Mouse (Mus musculus): ENCODE measurements at regions not wholly inside any gene's neighbourhood (a gene's known extent, or its start where the extent isn't known, plus 50 kb on each side); places are given as distances from the start of the nearest gene placed in this dataset.

DNA sequence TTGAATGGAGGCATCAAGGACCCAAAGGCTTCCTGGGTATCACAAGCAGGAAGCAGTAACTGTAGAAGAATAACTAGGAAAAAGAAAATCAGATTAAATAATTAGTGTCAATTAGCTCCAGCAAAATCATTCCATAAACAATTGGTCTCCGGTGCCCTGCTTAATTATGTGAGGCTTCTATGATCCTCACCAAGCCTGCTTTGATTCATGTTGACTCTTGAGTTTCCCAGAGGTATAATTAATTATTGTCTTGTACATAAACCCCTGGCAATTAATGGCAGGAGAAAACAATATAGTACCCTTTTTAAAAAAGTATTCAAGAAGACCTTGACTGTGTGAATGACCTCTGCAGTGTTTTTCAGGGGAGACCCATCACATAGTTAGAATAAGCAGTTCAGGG lies 61.5 kb upstream of the Sp8 start:
- DNase-seq = no peak

DNA sequence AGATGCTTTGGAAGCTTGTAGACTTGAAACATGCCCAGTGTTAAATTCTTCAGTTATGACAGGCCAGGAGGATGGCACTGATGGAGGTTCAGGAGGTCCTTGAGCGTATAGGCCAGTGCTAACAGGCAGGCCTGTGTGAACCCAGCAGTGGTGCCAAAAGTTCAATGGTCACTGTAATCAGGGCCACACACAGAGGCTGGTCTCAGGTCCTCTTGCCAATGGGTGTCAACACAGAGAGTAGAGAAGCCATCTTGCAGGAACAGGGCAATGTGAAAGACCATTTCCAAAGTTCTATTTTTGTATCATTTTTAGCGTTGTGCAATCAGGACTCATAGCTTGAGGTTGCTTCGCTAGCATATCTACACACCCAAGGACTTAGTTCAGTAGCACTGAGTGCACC lies 64.2 kb upstream of the Sp8 start:
- DNase-seq = no peak

DNA sequence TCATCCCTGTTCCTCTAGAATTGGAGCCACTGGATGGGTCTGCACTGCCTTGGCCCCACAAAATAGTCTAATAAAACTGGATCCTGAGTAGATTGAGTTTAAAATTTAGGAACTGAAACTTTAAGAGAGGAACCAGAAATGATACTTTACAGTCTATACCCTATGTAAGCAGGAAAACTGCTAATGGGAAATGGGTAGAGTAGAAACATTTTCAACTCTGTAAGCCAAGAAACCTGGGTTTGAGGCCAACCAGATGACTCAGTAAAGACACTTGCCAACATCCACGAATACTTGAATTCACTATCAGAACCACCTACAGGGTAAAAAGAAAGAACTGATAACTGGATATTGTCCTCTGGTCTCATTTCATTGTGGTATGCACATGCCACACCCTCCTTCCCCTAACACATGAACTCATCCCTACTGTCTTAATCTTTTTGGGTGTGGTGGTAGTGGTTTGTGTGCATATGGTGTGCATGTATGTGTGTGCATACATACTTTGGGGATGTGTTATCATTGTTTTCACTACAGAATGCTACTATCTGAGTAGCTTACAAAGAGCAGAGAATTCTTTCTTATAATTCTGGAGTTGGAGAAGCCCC lies 70.6 kb upstream of the Sp8 start:
- DNase-seq = no peak

DNA sequence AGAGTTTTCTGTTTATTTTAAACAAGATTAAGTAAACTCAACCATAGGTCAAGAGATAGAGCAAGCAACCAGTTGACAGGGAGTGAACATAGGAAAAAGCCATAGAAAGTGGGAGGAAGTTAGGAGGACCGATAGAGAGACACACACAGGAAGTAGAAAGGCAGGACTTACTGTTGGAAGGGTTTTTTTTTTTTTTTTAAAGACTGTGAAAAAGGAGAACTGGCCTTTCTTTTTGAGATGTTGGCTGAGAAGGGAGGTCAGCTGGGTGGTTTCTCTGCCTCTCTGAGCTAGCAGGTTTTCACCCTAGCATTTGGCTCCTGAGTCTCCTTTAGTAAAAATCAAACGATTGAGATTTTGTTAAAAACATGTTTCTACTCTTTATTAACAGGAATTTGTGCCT lies 73.3 kb upstream of the Sp8 start:
- no peak for DNase-seq

DNA sequence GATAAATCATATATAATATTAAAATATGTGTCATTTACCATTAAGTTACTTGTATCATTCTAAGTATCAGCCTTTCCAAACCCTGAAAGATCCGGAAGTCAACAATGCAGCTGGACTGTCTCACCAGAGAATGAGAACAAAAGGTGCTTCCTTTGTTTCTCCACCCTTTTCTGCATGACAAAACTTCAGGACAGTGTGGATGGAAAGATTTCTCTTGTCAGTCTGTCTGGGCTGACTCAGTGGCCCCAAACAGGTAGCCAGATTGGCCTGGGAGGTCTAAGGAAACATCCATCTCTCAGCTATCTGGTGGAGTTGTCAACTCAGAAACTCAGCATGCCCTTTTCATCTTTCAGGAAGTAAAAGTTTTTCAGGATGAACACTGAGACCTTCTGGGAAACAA lies 79.7 kb upstream of the Sp8 start:
- no peak for DNase-seq

DNA sequence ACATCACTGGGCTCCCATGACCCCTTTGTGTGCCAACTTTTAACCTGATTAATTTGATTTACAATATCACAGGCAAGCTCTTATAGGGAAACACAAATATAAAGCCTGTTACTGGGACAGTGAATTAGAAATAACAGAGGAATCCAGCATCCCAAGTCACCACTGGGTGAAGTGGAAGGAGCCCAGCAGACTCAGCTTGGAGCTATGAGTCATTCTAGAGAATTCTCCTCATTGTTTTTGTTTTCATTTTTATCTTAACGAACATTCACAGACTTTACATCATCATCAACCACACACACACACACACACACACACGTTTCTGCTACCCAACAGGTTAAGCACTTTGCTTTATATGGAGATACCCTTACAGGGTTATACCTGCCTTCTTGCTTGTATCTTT lies 92.1 kb upstream of the Sp8 start:
- no peak for DNase-seq

DNA sequence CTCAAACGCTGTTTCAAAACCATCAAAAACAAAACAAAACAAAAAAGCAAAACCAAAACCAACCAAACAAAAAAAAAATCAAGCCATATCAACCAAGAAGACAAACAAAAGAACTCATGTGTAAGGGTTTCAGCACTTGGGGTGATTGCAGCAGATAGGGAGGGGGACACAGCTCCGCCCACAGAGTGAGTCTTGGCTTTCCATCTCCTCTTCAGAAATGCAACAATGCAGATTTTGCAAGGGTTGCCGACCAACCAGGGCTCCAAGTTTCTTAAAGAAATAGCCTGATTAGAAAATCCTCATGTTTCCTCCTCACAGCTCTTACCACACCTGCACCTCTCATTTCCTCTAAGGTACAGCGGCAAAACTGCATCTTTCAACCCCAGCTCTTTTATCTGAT lies 107.0 kb upstream of the Sp8 start:
- no peak for DNase-seq

DNA sequence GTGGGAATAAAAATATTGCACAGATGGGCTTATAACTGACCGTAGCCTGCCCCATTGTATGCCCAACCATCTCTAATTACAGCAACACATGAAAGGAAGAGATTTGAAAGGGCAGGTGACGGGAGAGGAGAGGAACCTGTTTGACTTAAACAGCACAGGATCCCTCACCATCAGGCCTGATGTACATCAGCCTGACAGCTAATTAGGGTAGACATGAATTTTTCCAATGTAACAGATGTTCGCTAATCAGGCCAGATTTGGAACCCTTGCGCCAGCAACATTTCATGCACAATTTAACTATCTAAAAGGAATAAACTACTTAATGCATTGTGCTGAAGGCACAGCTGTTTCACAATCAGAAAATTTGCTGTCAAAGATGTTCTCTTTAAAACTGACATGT lies 120.2 kb upstream of the Sp8 start:
- DNase-seq = peak; percentile 18 to 26

DNA sequence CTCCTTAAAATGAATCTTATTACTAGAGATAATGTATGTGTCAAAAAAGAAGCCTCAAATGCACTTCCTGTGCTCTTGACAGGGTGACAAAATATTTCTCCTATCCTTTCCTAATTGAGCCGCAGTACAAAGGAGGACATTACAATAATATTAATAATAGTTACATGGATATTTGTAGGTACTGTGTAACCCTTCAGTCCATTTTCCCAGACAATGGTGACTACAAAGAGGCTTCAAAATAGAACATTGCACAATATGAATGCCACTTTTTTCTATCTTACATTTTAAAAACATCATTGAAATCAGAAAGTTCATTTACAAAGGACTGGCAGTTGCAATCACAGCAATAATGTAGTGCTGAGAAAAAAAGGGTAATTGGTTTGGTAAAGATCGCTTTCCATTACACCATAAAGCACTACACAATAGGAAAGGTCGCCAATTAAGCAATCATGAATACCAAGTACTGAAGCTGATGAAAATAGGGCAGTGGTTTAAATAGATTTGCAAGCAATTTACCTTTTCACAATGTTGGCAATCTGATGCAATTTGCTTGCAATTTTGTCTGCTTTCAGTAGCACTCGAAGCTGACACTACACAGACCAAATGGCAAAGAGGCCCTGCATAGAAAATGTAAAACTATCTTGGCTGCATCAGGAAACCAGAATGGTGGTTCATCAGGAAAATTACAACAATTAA lies 126.1 kb upstream of the Sp8 start:
- no peak for DNase-seq

DNA sequence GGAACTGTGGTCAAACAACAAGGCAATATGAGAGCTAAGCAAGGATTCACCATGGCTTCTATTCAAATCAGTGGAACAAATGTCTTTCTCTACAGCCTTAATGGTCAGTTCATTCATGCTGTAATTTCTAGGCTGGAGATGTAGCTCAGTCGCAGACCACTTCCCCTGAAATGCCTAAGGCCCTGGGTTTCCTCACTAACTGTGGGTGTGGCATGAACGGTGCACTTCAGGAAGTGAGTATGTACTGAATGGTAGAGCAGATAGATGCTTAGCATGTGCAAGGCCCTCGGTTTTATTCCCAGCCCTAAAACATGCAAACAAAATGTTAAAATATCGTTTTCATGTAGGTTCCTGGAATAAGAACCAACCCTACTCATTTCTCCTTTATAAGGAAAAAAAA lies 129.3 kb upstream of the Sp8 start:
- no peak for DNase-seq

DNA sequence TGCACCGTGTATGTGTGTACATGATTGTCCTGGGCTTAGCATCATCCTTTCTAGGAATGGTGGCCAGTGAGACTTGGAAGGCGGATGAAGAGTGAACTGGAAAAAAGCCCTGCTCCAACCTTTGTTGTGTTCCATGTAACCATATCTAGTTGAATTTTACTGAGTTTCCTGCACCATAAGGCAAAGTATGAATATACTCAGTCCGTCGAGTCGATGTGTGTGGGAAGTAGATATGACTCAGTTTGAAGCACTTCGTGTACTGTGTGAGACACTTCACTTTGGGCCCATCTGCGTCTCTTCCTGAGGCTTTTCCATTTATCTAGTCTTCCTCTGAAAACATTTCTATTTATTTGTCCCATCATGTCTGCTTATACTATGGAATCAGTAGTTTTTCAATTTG lies 139.5 kb upstream of the Sp8 start:
- DNase-seq = no peak

DNA sequence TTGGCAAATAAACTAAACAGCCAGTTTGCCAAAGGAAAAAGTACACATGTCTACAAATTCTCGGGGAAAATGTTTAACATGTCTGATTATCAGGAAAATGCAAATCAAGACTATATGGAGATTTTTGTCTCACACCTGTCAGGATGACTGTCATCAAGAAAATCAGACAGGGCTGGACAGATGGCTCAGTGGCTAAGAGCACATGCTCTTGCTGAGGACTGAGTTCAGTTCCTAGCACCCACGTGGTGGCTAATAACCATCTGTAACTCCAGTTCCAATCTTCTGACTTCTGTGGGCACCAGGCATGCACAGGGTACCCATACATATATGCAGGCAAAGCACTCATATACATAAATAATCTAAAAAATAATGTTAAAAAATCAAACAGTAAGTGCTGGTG lies 141.3 kb upstream of the Sp8 start:
- no peak for DNase-seq

DNA sequence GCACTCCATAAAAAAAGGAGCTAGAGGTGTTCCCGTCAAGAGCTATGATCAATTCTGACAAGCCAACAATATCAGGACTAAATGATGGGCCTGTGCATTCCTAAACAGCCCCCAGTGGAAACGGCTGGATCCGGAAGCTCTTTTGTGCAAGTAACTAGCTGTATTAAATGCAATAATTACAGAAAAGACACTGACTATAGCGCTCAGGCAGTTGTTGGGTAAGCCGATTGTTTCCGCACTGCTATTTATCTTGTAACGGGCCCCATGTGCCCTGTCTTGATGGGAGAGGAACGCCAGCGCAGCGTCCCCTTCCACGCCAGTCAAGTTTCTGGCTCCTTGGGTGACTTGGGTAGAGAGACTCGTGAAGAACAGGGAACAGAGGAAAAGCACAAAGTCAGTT lies 142.4 kb upstream of the Sp8 start:
- DNase-seq = no peak

DNA sequence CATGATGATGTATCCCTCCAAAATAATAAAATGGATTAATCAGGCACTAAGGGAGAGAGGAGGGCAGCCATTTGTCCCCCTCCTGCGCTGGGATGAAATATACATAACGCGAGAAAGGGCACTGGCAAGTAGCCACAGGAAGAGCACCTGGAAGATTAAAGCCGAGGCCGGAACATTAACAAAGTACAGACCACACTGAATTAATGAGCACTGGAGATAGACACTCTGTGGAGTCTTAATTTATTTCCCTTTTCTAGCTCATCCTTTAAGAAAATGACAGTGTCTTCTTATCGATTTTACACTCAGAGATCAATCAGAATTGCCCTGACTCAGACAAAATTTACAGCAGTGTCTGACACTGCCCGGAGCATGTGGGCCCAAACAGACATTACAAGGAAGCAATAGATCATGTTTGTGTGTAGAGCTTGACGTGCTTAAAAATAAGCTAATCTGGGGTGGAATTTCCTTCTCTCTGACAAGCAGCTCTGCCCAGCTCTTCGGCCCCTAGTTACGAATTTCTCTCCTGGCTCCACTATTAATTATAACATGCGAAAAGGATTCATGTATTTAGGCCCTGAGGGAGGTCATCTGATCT lies 143.0 kb upstream of the Sp8 start:
- no peak for DNase-seq

DNA sequence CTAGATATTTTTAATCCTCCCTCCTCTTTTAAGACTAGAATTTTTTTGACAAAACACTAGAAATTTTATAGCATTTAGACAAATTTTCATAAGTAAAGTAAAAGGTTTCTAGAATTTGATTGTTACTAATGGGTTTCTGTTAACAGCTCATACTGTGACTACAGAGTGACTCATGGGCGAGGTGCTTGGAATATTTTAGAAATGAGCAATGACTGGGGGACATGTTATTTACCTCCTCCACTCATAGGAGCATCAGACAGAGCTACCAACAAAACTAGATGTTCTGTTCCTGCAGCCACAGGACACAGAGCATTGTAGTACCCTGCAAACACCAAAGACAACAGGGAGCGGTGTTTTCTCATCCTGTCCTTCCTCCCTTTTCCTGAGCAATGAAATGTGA lies 144.3 kb upstream of the Sp8 start:
- no peak for DNase-seq

DNA sequence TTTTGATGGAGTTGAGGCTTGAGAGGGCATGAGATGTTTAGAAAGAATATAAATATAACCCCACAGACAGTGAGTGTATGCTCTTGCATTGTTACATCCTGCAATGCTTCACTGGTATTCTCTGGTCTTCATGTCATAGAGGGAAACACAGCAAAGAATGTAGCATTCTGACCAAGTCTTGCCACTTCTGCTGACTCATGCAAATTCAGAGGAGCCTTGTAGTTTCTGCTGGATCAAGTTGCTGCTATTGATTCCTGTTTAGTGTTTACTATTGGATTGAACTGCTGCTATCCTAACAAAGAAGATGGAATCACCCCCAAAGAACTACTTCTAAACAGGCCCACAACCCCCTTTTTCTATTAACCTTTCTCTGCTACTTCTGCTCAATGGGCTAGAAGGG lies 148.0 kb upstream of the Sp8 start:
- no peak for DNase-seq

DNA sequence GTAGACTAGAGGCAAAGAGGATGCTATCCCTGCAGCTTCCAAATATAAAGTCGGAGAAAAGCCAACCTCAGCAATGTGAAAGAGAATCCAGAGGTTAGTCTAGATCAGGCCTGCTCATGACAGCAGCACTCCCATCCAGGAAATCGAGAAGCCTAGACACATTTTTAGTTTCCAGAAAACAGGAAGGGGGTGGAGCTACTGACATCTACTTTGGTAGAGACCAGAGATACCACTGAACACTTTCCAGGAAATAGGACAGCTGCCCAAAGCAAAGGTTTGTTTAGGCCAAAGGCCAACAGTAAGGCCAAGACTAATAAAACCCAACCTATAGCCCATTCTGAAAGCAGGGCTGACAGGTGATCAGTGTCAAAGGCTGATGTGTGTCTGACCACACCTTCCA lies 151.4 kb upstream of the Sp8 start:
- no peak for DNase-seq

DNA sequence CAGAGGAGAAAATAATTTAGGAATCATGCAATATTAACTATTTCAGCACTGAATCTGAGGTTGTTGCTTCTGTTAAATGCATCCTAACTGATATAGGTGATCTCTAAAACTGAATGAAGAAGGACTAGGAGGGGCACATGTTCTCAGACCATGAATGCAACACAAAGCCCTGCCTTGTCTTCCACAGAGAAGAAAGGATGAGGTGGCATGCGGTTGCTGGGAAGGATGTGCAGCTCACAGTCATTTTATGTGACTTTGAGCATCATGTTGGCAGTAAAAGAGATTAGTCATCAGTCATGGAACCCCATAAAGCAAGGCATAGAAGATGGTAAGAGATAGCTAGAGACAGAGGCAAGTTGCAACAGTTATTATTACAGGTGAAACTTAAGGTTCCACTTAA lies 163.2 kb upstream of the Sp8 start:
- no peak for DNase-seq

DNA sequence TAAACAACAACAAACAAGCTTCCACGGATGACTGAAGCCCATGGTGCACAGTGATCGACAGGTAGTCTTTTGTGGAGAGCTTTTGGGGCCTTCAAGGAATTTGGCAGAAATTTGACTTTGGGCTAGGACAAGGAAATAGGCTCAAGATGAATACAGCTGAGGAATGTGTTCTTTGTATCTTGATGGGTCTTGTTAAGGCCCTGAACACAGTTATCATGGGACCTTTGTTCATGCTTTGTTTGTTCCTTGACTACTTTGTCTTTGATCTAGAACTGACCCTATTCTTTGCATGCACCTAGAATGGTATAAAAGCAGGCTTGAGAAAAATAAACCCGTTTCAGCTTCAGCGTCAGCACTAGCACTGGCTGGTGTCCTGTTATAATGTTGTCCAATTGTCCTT lies 168.1 kb upstream of the Sp8 start:
- DNase-seq = no peak

DNA sequence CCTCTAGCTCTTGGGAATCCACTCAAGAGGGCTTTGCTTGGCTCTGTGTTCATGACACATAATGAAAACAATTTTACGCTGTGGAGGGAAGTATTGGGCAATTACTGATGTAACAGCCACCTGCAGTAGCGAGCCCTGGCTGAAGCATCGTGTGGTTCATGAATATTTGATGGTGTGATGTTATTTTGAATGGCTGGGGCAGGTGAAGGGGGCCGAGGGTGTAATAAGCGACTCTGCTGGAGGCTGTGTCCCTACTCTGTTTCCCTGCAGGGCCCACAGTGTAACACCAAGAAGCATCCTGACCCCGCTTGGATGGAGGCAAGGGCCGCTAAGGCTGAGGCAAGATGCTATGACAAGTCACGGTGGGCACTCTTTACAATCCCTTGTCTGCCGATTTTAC lies 184.6 kb upstream of the Sp8 start:
- no peak for DNase-seq

DNA sequence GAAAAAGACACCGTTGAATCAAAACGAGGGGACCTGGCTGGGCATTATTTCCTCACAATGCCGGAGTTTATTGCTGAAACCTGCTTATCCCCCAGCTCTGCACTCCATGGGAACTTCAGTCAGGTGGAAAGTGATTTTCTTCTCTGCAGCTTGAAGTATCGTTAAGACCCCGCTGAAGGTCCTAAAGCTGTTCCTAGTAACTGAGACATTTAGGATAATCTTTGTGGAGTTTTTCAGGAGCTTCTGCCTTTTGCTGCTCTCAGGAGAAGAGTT lies 185.0 kb upstream of the Sp8 start:
- no peak for DNase-seq

DNA sequence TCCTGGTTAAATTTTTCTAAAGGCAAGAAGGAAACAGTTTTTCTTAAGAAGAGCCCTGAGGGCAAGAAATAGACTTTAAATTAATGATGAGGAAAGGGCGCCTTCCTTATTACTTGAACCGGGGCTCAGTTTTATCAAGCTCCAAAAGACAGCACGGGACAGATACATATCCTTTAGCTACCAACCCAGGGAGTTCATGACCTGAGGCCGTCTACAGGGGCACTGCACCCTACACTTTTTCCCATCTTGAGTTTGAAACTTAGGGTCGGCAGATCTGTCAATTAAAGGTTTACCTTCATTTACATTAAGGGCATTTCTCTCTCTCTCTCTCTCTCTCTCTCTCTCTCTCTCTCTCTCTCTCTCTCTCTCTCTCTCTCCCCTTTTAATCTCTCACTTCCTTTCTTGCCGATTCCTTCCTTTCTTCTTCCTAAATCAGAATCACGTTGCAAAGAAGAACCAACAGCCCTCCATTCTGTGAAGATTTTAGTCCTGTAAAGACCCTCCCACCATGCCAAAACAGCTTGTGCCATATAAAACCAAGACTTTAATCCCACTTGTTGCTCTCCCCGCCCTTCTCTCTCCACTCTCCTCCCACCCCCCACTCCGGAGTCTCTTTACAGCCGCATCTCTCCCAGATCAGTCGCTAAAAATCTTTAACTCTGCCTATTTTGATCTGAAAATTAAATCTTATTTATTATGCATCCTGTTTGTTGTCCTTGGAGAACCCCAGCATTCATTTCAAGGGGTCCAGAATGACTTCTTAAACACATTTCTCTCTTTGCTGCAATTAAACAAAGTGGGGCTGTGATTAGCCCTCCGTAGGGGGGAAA lies 185.5 kb upstream of the Sp8 start:
- DNase-seq = no peak

DNA sequence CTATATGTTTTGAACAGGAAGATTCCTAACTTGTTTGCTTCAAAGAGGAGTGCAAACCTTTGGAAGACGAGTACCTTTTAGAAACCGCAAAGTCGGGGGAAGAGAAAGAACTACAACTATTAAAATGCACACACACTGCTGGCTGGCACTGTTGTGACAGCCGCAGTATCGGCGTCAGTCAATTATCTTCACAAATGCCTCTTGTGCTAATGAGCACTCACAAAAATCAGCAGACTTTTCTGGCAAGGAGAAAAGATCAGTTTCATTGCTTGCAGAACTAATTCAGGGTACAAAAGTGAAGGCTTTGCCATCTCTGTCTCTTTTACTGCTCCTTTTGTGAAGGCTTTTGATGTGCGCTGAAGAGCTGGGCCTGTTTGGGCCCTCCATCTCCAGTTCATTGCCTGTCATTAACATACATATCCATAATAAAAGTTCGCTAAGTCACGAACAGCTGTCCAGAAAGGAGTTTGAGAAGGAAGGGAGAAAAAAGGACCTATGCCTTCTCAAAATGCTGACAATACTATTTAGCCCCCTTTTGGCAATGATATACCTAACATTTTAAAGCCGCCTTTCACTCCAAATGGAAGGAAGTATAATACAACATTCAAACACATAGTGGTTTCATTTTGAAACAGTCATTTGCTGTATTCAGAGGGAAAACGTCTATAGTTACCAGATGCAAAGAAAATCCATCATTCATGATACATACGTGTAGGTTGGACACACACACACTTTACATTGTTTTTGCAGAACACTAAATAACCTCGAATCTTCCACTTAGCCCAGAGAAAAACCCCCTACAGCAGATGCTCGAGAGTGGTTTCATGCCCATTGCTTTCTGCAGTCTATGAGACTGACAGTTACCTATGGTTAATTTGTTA lies 186.6 kb upstream of the Sp8 start:
- no peak for DNase-seq
